Mouse (Mus musculus): ENCODE measurements around the gene Ssx2ip.

GRCm38 (mm10) chr3:146436114-146436513 is 31.7 kb downstream of the Ssx2ip start:
- TF ChIP-seq POLR2A (IDR thresholded peaks at IDR 0.05; ENCODE audit: insufficient read depth, low read depth, low read length): no peak
- TF ChIP-seq CTCF (IDR thresholded peaks at IDR 0.05; ENCODE audit: insufficient read depth, low read depth, low read length): no peak
